Mouse (Mus musculus) 3134 (cell line): Measurements from ENCODE around the gene Bin2.

Experiments
- DNase-seq: peaks from one replicate; pipeline ENCODE4 v3.0.0-alpha.2; 2011; ENCODE audit warnings: low spot score; ENCODE audit not compliant: insufficient read length; ENCODE audit errors: extremely low read depth

Gene Bin2

DNA sequence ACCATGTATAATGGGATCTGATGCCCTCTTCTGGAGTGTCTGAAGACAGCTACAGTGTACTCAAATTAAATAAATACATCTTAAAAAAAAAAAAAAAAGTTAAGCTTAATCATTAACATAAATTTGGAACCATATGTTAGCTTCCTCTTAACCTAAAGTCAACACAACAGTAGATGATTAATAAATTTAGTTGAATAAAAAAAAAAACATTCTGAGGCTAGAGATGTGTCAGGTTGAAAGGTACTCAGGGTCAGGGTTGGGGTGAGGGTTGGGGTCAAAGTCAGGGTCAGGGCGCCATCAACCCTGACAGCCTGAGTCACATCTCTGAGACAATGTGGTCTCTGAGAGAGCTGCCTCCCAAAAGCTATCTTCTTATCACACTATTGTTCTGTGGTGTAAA, 15.1 kb downstream of the Bin2 start:
- no peak for DNase-seq

DNA sequence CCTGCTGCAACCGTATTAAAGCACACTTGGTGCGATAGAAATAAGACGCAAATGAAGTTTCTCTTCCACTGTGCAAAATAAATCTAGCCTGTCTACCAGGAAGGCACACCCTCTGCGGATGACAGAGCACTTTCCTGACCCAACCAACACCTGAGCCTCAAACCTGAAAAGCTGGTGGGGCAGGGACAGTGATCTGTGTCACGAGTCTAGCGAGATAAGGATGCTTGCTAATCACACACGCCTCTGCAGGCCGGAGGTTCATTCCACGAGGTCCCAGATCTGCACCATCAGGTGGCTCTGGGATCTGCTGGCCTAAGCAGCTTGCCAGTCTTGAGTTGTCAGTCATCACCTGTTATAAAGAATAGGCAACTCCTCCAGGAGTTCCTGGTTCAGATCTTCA, 17.7 kb downstream of the Bin2 start:
- no peak for DNase-seq

DNA sequence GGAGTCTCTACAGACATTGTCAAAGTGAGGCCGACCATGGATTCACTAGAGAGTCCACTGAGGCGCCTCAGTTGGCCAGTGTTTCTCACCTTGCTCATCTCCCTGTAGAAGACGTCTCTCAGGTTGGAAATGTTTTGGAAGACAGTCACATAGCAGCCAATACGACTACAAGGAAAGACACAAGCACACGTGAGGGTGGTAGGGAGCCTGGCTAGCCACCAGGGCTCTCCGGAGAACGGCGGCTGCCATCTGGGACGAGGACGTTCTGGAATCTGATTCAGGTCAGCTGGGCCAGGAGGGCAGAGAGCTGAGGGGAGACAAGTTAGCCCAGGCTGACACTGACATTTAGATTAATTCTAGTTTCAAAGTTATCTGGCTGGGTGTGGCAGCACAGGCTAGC, 19.2 kb downstream of the Bin2 start:
- DNase-seq, result no peak

DNA sequence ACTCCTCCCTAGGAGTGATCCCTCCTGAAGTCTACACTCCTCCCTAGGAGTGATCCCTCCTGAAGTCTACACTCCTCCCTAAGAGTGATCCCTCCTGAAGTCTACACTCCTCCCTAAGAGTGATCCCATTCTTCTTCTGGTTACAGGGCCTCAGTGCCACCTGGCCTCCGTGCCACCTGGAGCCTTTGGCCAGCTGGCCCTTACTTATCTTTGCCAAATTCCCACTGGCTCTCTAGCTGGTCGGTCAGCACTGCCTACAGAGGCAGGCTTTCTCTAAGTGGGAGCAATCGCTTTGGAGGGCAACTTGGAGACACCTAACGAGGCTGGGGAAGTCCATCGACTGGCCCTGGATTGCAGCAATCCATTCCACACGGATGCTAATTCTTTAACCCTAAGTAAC, 23.2 kb downstream of the Bin2 start:
- no peak for DNase-seq

DNA sequence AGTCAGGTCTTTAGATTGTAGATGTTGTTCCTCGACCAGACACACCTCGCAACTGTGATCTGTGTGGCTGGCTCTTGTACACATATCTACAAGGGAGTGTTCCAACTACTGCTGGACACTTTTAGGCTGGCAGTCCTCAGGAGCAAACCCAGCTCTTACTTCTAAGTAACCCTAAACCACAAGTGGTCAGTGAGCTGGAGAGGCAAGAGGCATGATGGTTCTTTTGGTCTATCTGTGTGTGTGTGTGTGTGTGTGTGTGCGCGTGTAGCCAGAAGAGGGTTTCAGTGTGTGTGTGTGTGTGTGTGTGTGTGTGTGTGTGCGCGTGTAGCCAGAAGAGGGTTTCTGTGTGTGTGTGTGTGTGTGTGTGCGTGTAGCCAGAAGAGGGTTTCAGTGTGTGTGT, 26.9 kb downstream of the Bin2 start:
- no peak for DNase-seq

DNA sequence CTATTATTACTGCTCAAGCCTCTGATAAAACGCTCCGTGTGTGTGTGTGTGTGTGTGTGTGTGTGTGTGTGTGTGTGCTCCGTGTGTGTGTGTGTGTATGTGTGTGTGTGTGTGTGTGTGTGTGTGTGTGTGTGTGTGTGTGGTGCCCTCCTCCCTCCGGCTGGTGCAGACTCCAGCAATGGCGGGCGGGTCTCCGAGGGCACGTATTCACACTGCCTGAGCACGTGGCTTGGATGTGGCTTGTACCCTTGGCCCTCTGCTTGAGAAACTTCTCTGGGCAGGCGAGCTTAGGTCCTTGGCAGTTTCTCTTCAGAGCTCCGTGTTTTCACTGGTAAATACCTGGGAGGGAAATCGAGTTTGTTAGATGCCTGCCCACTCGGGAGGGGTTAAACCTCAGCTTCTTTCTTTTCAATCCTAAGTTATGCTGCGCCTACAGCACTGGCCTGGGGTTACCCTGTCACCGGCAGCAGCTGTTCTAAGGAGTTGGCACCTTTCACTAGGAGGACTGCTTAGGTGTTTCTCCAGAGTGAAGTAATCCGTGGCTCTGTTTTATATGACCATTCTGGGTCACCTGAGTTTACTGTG, 28.0 kb downstream of the Bin2 start:
- DNase-seq, result no peak

DNA sequence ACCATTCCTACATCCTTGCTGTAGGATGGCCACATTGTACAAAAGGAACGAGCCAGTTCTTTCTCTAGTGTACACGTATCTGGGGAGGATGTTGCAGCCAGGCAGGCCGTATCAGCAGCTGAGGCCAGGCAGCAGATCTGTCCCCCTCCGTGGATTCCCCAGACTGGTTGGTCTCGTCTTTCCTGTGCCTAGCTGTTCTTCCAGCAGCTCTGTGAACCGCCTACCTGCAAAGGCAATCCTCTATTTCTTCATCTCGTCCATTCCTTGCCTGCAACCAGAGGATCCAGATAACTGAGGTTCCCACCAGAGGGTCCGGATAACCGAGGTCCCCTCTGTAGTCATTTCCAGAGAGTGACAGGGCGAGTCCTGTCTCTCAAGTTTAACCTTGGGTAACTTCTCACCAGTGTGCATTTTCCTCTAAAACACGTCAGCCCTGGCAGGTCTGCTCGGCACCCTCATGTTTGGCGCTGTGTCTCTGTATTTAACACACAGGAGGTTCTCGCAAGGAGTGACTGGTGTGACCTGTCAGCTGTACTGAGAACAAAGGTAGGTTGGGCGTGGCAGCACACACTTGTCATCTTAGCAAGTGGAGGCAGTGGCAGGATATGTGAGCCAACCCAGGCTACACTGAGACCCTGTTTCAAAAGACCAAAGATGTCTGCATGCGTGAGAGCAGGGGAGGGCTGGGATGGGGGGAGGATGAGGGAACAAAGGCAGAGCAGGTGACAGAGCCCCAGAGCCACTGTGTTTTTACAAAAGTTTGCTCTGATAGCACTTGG, 29.2 kb downstream of the Bin2 start:
- DNase-seq, result no peak

DNA sequence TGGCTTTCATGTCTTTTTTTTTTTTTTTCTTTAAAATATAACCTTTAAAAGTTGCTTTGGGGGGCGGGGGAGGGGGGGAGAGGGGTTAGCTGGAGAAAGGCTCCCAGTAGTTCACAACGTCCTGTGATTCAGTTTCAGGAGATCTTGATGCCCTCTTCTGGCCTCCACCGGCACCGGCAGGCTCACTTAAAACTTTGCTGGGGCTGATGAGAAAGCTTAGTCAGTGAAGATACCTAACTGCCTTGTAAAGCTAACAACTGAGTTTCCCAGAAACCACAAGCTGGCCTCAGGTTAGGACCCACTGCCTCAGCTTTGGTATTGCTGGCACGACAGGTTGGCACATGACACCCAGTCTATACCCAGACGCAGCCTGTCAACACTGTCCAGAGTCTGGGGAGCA, 31.7 kb downstream of the Bin2 start:
- DNase-seq, result no peak

DNA sequence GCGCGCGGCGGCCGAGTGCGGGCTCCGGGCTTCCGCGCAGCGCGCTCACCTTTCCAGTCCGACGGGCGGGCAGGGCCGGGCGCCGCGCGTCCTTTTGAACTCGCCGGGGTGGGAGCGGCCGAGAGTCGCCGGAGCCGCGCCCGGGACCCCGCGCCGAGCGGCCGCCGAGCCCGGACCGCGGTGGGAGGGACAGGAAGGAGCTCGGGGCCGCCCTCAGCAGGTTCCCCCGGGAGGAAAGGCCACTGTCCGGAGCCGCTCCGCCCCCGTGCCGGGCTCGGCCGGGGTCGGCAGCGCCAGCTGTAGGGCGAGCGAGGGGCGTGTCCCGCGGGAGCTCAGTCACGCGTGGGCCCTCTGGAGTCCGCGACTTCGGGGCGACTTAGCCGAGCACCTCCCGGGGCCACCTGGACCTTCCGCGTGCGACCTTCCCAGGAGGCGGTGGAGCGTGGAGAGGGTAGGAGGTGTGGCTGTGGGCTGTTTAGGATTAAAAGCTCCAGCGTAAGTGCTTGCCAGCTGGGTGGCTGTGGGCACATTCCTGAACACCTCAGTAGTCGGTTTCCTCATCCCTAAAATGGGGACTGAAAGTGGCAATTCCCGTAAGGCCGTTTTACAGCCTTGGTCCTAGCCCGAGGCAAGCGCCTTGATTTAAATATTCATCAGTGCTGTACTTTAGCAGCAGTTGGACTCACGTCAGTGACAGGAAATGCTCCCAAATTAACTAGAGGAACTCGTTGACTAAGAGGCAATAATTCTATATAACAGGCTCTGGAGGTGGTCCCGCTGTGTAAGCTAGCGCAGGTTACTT, 32.5 kb downstream of the Bin2 start, which contains the start of gene Smagp:
TSS of gene Smagp (minus strand) at position 241 of the 802 bp plus-strand sequence.
- DNase-seq, result no peak

DNA sequence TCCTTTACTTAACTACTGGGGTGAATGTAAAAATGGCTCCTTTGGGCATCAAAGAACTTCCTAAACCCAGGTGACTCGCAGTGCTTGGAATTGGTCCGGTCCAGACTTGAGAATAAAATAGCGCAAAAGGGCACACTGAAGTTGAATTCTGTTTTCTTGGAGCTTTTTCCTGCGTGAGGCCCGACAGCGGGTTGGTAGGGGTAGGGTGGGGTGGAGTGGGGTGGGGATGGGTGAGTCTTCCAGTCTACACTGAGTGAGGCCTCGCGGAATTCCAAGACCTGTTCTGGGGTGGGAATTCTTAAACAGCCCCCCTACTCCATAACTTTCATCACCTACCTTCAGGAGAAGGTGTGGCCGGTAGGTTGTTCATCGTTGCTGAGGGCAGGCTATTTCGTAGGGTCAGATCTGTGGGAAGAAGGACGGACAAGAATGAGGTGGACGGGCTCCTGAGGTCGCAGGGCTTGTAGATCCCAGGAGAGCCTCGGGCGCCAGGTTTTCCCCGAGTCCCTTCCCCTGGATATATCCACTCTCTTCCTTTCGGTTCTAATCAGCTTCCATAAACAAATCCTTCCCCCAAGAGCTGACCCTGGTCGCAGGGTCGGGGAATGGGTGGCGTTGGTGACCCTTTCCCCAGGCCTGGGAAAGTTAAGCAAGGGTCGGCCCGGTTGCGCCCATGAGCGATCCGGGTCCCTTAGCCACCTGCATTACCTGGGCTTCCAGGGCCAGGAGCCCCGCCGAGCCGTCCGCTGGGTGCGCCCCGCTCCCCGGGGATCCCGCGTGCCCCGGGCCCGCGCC, 33.3 kb downstream of the Bin2 start:
- no peak for DNase-seq

DNA sequence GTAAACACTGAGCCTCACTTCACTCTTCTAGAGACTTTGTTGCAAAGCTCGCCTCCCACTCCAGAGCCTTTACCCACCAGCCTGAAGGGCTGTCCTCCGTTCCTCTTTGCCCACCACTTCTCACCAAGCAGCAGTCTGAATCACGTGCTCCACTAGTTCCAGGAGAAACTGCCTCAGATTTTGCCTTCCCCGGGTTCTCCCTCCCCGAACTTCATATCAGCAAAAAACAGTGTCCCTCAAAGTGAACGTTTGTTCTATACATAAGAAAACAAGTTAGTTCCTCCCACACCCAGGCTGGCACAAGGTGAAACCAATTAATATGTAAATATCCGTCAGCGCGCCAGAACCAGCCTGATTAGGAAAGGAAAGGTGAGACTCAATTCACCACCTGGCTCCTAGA, 34.1 kb downstream of the Bin2 start:
- no peak for DNase-seq

DNA sequence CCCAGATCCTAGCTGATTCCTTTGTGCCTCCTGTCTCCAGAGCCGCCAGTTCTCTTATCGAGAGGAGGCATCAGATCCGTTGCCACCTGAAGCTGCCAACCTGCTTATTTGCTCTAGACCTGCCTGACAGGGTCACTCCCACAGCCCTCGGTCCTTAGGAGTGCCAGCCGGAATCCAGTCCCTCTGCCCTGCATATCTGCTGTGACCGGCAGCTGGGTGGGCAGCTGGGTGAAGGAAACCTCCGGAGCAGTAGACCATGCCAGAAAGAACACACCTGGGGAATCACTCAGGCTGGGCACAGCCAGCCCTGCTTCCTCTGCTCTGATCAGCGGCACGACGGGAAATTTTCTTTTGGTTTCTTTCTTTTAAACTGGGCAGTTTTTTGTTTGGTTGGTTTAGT, 36.0 kb downstream of the Bin2 start:
- no peak for DNase-seq

DNA sequence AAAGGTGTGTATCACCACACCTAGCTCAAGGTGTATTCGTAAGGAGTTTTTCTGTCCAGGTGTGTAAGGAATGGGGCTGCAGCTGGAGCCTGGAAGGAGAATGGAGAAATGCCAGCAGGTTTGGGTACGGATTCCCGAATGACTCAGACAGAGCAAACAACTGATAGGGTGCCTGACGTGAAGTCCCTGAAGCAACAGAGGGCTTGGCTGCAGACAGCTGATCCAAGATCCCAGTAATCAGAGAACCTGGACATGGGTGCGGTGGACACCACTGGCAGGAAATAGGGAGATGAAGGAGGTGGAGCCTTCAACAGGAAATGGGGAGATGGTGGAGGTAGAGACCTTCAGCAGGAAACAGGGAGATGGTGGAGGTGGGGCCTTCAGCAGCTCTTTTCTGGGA, 37.0 kb downstream of the Bin2 start:
- DNase-seq, result no peak

DNA sequence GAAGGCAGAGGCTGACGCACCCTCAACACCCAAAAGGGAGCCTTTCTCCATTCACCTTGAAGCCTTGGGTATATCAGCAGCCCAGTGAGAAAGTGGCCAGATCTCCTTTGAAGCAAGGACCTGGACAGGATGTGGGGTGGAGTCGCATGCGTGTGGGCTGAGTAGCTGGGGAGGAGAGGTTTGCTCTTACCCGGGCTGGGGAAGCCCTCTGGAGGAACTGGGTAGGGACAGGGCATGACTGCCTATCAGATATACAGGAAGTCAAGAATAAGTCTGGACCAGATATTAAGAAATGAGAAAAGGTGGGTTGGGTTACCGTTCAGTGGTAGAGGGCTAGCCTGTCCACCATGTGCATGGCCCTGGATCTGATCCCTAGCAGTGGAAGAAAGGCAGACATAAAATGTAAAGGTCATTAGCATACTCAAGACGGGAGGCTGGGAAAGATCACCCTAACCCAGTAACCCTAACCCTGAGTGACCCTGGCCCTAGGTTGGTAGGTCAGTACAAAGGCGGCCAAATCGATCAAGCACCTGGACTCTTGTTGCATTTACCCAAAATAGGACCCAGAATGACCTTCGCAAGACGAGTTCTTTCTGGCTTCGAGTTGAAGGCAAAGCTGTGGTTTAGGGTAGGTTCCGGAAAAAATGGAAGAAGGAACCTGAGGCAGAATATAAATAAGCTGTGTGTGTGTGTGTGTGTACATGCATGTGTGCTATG, 37.7 kb downstream of the Bin2 start:
- DNase-seq, result no peak

DNA sequence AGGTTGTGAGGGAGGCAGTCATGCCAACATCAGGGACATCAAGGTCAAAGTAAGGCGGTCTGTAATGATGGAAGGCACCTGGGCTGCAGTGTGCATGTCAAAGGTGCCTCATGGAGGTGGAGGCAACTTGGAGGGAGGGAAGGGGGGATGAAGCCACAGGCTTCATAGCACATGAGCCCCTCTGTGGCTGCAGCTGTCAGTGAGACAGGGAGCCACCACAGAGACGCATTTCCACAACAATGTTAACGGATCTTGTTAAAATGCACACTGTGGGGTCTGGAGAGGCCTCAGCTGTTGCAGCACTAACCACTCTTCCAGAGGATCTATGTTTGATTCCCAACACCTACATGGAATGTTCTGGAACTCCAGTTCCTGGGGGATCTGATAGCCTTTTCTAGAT, 39.2 kb downstream of the Bin2 start:
- DNase-seq, result no peak

DNA sequence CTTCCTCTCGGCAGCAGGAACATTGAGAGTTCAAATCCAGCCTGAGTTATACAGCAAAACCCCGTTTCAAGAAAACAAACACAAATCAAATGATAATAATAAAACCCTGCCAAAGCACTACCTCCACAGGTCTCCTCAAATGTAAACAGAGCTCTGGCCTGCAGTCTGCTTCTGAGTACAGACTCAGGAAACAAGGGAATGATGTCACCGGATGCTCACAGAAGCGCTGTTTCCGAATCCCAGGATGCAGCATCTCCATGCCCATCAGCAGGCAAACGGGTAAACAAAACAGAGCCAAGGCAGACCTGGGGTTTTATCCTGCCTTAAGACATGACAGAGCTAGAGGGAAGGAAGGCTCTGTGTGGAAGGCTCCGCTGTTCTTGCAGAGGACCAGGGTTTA, 40.6 kb downstream of the Bin2 start:
- DNase-seq, result no peak

DNA sequence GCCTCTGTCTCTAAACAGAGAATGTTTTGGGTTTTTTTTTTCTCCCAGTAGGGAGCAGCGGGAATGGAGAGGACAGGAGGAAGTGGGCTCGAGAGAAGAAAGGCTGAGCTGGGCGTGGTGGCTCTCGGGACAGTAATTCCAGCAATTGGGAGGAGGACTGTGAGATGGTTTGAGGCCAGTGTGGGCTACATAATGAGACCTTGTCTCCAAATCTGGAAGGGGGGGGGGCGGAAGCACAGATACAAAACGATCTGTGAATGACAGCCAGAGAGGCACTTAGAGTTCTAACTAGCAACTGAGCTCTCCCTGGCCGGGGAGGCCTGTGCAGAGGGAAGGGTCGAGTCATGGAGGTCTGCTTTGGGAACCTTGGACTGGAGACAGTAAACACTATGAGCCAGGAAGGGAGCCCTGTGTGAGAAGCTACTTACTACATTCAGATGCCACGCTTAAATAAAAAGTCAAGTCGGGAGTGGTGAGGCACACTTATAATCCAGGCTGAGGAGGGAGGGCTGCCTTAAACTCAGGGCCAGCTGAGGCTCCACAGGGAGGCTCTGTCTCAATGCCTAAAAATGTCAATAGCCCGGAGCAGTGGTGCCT, 41.5 kb downstream of the Bin2 start:
- peak; percentile 33 for DNase-seq

DNA sequence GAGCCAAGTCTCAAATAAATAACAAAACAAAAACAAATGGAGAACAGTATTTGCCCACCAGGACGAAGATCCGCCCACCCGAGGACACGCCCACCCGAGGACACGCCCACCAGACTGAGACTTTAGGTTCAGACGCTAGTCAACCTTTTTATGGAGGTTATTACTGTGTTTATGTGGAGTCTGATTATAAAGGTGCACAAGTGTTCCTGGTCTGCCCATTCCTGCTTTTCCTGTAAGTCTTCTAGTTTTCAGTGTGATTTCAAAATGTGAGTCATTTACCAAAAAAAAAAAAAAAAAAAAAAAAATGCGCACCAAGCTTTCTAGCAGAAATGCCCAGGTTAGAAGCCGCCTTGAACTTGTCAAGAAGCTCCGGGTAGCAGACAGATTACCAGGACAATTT, 42.1 kb downstream of the Bin2 start:
- DNase-seq, result peak; percentile 55

DNA sequence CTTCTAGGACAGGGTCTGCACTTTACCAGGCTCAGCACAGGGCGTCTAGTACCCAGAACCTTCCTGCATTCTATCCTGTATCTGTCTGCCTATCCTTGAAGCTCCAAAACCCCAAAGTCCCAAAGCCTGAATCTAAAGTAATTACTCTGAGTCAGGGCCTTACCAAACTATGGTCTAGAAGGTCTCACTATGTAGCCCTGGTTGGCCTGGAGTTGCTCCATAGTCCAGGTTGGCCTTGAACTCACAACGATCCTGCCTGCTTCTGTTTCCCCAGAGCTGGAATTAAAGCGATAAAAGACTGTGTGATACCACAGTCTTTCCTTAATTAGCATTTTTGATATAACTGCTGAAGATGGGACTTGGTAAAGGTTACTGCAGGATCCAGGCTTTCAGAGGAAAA, 44.9 kb downstream of the Bin2 start:
- DNase-seq, result no peak

DNA sequence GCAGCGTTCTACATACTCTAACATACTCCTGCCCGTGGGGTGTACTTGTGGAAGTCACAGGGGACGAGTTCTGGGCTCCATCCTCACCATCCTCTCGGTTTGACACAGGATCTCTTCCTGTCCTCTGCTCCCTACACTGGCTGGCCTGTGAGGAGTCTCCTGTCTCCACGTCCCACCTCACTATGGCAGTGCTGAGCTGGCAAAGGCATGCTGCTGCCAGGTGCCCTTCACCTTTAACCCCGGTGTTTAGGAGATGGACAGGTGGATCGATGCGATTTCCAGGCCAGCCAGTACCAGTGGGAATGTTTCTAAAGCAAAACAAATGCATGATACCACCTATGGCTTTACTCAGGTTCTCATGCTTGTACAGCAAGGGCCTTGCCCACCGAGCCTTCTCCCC, 45.6 kb downstream of the Bin2 start:
- no peak for DNase-seq
